Mouse (Mus musculus) lung, adult 2 months (tissue): ENCODE data around the gene Eya4.

Experiments
- CTCF ChIP-seq: fragments of 200-500 bp; IDR thresholded peaks from 2 replicates; pipeline ENCODE4 v1.5.1; 2011; ENCODE audit warnings: mild to moderate bottlenecking, low read length, control low read depth; ENCODE audit not compliant: insufficient read depth
- POLR2A ChIP-seq: fragments of 200-500 bp; IDR thresholded peaks from 2 replicates; pipeline ENCODE4 v1.6.1; 2011; ENCODE audit warnings: low read depth, mild to moderate bottlenecking, control low read depth, low read length, borderline replicate concordance; ENCODE audit errors: extremely low read depth

GRCm38 (mm10) chr10:23348893-23349391, 1.6 kb downstream of the Eya4 start:
- TF ChIP-seq POLR2A (no peak), CTCF (no peak)
